Mouse (Mus musculus) right cerebral cortex, adult 2 months (tissue): ENCODE data around the gene Adgrg4.

Experiments used
- DNase-seq, 2 experiments: peaks; one replicate each; pipeline ENCODE4 v3.0.0; 2021 to 2022; ENCODE audit warnings: low spot score in 2 of 2

Adgrg4 gene

DNA sequence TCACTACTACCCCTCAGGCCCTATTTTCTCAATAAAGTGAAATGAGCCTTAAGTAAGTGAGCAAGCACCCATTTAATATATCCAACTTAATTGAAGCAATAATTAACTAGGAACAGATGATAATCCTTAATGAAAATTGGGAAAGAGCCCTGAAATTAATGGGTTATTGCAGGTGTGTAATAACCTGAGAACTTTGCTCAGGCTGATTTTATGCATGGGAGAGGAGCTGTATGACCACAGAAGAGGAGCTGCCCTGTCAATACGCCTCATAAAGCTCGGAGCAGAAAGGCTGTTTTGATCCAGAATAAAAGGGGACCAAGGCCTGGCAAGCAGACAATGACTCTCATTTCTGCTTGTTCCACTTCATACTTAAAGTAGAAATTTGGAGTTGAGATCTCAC, at the start of gene Adgrg4:
Adgrg4 (plus strand) TSS at position 301 of the 400 bp plus-strand sequence.
- no peak for DNase-seq

DNA sequence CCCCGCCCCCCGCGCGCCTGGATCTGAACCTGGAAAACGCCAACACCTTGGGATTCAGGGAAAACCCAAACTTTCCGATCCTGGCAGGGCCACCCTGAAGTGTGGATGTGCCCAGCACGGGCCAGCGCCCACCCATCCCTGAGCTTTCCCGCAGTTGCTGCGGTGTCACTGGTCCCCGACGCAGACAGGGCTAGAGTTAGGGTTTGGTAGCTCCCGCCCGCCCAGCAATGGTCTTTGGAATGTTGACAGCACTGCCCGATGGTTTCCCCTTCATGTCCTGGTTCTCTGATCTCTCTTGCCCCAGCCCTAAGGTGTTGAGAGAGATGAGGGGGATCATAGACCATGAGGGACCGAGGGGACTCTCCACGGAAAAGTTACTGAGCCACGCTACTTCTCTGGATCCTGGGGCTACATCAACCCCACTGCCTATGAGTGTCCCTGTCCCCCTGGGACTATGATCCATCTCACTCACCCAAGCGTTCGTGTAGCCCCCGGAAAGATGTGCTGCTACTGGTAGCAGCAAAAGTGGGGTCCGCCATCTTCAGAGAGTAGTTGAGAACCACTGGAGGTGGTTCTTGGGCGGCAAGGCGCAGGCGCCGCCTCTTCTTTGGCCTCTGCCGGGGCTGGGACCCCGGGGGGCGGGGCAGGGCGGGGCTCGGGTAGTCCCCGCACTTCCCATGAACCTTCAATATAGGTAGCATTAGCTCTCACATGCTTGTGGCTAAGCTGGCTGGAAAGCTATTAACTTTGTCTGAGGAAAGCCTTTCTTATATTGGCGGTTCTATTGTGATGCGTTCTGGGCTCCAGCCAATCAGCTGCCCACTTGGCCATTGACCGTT, 48.0 kb upstream of the Adgrg4 start, which contains the start of gene Map7d3:
Map7d3 (minus strand) TSS at position 562 of the 839 bp plus-strand sequence.
- DNase-seq, result no peak

DNA sequence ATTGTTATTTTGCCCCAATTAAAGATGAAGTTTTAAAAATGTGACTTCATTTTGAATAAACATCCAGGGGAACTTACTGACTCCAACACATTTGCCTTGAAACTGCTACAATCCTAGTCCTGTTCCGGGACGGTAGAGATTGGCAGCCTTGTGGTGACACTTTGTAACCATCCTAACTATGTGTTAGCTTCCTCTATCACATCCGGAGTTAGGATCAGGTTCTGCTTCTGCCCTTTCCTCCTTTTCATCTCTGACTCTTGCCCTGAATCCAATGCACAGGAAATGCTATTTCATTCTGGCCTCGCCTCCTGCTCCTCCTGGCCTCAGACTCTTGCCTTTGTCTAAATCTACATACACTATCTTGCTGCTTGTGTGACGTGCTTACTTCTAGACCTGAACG, 42.5 kb upstream of the Adgrg4 start:
- no peak for DNase-seq

DNA sequence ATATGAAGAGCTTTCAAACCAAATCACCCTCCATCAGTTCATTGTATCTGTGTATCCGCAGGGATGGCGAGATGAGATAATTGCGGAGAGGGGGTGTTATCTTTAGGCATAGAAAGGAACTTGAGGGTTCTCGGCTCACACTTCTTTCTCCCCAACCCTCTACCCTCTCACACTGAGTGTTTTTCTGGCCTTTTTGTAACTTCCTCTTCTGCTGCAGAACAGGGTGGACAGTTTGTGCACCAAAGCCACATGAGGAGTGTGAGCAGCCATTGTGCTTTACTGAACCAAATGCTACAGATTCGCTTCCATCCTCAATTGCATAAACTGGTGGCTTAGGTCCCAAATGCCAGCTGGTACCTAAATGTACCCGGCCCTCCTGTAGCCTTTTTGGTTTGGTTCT, 34.1 kb upstream of the Adgrg4 start:
- no peak for DNase-seq

DNA sequence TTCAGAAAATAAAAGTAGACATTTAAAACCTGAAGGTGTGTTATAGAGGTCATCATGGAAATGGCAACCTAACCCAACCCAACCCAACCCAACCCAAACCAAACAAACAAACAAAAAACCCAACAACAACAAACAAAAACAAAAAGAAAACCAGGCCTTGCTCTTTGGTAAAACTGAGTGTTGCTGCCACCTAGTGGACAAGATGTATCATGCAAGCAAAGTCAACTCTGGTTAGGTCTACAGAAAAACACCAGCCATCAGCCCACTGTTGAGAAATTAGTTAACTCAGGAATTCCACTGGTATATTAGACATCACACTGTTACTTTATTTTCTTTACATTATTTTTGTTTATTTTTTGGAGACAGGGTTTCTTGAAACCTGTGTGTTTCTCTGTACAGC, 30.6 kb upstream of the Adgrg4 start:
- DNase-seq, result peak; percentile 8 to 22

DNA sequence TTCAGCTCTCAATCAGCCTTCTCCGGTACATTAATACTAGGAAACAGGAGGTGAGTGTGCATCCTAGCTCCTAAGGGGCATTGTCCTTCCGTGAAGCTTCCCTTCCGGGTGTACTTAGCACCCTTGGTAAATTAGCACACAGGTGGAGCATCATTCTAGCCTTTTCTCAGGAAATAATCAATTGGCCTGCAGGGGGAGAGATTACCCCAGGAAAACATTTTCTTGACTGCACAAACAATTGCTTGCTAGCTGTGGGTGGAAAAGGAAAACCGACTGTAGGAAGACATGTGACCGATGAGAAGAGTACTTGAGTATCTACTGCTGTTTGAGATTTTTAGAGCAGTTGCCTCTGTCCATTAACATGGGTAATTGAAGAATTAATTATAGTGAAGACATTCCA, 28.7 kb upstream of the Adgrg4 start:
- DNase-seq, result peak in 1 of 2 experiments; percentile 3

DNA sequence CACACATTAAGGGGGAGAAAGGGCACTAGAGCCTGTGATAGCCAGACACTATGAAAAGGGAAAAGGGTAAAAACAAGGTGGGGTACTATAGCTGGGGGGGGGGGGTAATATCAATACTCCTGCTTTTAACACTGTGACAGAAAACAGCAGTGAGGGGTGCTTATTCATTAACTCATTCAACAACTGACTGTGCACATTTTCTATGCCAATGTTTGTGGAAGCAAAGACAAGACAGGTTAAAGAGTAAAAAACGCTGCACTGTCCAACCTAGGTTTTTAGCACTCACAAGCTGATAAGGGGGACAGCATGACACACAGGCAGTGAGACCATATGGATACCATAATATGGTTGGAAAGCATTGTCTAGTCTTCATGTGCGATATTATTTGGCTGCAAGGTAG, 142.9 kb downstream of the Adgrg4 start:
- no peak for DNase-seq

DNA sequence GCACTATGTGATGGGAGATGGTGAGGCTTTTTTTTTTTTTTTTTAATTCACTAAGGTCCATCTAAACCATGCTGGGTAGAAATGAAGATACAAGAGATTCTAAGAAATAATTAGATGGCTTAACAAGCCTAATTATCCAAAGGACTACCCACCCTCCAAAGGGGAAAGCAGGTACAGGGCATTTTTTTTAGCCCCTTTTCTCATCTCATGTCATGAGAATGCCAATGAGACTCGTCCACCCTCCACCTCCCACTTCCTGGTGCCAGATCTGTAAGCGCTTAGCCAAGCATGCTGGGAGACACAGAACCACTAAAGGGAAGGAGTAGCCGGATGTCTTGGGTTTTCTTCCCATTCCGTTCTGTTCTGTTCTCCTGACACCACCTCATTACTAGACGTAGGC, 172.8 kb downstream of the Adgrg4 start, which contains the start of gene Brs3:
Brs3 (plus strand) TSS at position 301 of the 400 bp plus-strand sequence.
- DNase-seq, result no peak

DNA sequence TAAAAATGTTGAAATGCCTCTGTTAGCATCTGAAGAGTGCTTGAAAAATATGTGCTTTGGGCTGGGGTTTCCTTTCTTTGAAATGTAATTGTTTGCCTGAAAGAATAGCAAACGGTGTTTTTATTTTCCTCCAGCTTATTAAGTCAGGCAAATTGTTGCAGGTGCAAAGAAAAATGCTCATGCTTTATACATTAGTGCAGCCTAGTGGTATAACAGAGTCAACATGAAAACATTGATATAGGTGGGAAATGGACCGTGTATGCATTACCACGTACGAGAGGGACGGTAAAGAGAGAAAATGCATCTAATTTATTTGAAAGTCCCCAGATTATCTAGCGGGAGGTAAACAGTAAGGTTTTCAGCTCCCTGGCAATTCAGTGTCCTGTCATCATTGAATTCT, 173.9 kb downstream of the Adgrg4 start:
- no peak for DNase-seq
